Mouse (Mus musculus): Measurements from ENCODE around the gene S100z.

Gene S100z

DNA sequence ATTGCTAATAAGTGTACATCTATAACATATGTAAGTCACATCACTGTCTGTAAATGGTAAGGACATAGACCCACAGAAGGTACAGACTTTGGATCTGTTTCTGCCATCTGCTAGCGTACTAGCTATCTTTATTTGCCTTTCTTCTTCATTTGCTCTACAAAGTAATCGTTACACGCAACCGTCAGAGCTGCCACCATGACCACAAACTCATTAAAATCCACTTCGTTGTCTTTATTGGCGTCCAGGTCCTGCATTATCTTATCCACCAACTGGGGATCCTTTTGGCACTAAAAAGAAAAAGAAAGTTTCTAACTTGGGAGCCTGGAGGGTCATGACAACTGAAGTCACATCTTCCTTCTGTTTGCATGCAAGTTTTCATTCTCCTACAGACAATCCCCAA, 1.3 kb downstream of the S100z start:
- Histone ChIP-seq H3K27me3 (ENCODE audit: control insufficient read depth, insufficient read depth, low read length, poor library complexity, severe bottlenecking) (no peaks in the 10 kb centered on the region), H3K36me3 (ENCODE audit: control insufficient read depth, insufficient read depth, low read length, poor library complexity, severe bottlenecking) (no peaks in the 10 kb centered on the region)
- no peak for DNase-seq (ENCODE audit: low read depth, low spot score)

DNA sequence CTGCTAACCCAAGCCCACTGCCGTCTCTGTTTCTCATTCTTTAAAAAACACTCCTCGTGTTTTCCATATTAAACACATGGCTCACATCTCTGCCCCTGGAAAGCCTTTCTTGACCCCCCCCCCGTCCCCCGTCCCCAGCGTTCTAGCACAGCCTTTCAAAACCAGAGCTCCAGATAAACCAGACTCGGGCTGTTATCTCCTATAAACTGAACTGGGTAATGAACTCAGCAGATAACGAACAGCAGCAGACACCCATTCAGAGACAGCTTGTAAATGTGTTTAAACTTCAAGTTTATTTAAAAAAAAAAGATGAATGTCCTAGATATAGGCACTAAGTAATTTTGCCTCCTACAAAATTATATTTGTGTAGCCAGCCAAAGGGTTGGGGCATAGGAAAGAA, 3.4 kb downstream of the S100z start:
- H3K27me3 ChIP-seq (ENCODE audit: control insufficient read depth, insufficient read depth, low read length, poor library complexity, severe bottlenecking): no peaks in the 10 kb centered on the region
- no peaks in the 10 kb centered on the region for H3K36me3 ChIP-seq (ENCODE audit: control insufficient read depth, insufficient read depth, low read length, poor library complexity, severe bottlenecking)
- no peak for DNase-seq (ENCODE audit: low read depth, low spot score)

DNA sequence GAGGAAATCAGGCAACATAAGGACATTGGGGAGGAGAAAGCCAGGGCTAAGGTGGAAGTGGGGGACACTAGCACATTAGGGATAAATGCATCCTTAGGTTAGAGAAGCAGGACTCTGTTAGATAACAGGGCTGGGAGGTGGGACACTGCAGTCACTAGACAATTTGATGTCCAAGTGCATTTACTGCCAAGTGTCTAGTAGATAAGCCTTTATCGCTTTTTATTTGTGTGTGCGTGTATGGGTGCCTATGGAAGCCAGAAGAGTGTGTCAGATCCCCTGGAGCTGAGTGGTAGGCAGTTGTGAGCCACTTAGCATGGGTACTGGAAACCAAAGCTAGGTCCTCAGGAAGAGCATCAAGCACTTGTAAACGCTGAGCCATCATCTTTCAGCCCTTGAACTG, 4.2 kb downstream of the S100z start:
- Histone ChIP-seq H3K36me3 (ENCODE audit: control insufficient read depth, insufficient read depth, low read length, poor library complexity, severe bottlenecking) (no peaks in the 10 kb centered on the region), H3K27me3 (ENCODE audit: control insufficient read depth, insufficient read depth, low read length, poor library complexity, severe bottlenecking) (no peaks in the 10 kb centered on the region)
- no peak for DNase-seq (ENCODE audit: low read depth, low spot score)

- DNase-seq (ENCODE audit: low read depth, low spot score): peak; percentile 40
These were observed 7.6 kb downstream of the S100z start for GRCm38 (mm10) chr13:95470970-95471369.

DNA sequence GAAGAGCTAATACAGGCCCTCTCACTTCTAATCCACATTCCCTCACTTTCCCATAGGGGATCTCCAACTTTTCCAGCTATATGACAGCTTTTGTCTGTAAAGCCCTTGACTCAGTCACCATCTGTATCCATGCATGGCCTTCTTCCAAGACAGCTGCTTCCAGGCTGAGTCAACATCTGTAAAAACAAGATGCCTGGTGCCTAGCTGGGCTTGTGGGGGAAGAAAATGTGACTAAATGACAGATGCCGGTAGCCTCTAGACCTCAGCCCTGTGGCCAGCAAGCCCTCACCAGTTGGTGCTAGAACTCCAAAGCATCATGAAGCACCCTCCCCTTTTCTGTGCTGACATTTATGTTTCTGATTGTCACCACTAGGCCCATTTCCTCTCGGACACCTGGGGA, 27.0 kb downstream of the S100z start:
- Histone ChIP-seq H3K27me3 (ENCODE audit: control insufficient read depth, insufficient read depth, low read length, poor library complexity, severe bottlenecking) (no peaks in the 10 kb centered on the region), H3K36me3 (ENCODE audit: control insufficient read depth, insufficient read depth, low read length, poor library complexity, severe bottlenecking) (no peaks in the 10 kb centered on the region)
- DNase-seq (ENCODE audit: low read depth, low spot score): no peak

More at GRCm38 (mm10) chr13:95470970-95471369, 7.6 kb downstream of the S100z start:
- H3K27me3 ChIP-seq (ENCODE audit: control insufficient read depth, insufficient read depth, low read length, poor library complexity, severe bottlenecking): no peaks in the 10 kb centered on the region
- H3K36me3 ChIP-seq (ENCODE audit: control insufficient read depth, insufficient read depth, low read length, poor library complexity, severe bottlenecking): no peaks in the 10 kb centered on the region

GRCm38 (mm10) chr13:95450636-95451210, 27.8 kb downstream of the S100z start:
- no peaks in the 10 kb centered on the region for H3K27me3 ChIP-seq (ENCODE audit: control insufficient read depth, insufficient read depth, low read length, poor library complexity, severe bottlenecking)
- DNase-seq (ENCODE audit: low read depth, low spot score): no peak

DNA sequence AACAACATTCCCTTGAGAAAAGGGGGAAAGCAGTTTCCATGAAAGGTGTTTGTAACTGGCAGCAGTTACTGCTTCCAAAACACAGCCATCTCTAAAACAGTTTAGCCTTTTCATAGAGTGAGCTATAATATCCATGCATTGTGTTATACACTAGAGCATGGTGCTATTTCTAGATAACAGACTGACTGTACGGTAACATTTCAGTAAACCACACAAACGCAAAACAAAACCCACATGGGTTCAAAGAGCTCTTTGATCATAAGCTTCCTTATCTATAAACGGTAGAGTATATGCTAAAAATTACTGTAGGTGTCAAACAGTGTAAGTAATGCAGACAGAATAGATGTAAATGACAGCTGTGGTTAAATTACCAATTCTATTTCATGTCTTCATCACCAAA, 28.8 kb downstream of the S100z start:
- no peaks in the 10 kb centered on the region for H3K27me3 ChIP-seq (ENCODE audit: control insufficient read depth, insufficient read depth, low read length, poor library complexity, severe bottlenecking)
- H3K36me3 ChIP-seq (ENCODE audit: control insufficient read depth, insufficient read depth, low read length, poor library complexity, severe bottlenecking): no peaks in the 10 kb centered on the region
- DNase-seq (ENCODE audit: low read depth, low spot score): no peak

More at GRCm38 (mm10) chr13:95450636-95451210, 27.8 kb downstream of the S100z start:
- H3K36me3 ChIP-seq (ENCODE audit: control insufficient read depth, insufficient read depth, low read length, poor library complexity, severe bottlenecking): no peaks in the 10 kb centered on the region

GRCm38 (mm10) chr13:95444824-95445223, 33.7 kb downstream of the S100z start, which contains the start of gene Crhbp:
Gene Crhbp, minus strand, starts transcription at chr13:95444924.
- H3K27me3 ChIP-seq (ENCODE audit: control insufficient read depth, insufficient read depth, low read length, poor library complexity, severe bottlenecking): no peaks in the 10 kb centered on the region

GRCm38 (mm10) chr13:95444291-95444690, 34.2 kb downstream of the S100z start:
- no peaks in the 10 kb centered on the region for H3K27me3 ChIP-seq (ENCODE audit: control insufficient read depth, insufficient read depth, low read length, poor library complexity, severe bottlenecking)
- no peak for DNase-seq (ENCODE audit: low read depth, low spot score)
- H3K36me3 ChIP-seq (ENCODE audit: control insufficient read depth, insufficient read depth, low read length, poor library complexity, severe bottlenecking): no peaks in the 10 kb centered on the region

More at GRCm38 (mm10) chr13:95444824-95445223, 33.7 kb downstream of the S100z start, which contains the start of gene Crhbp:
- no peaks in the 10 kb centered on the region for H3K36me3 ChIP-seq (ENCODE audit: control insufficient read depth, insufficient read depth, low read length, poor library complexity, severe bottlenecking)
- DNase-seq (ENCODE audit: low read depth, low spot score): no peak

DNA sequence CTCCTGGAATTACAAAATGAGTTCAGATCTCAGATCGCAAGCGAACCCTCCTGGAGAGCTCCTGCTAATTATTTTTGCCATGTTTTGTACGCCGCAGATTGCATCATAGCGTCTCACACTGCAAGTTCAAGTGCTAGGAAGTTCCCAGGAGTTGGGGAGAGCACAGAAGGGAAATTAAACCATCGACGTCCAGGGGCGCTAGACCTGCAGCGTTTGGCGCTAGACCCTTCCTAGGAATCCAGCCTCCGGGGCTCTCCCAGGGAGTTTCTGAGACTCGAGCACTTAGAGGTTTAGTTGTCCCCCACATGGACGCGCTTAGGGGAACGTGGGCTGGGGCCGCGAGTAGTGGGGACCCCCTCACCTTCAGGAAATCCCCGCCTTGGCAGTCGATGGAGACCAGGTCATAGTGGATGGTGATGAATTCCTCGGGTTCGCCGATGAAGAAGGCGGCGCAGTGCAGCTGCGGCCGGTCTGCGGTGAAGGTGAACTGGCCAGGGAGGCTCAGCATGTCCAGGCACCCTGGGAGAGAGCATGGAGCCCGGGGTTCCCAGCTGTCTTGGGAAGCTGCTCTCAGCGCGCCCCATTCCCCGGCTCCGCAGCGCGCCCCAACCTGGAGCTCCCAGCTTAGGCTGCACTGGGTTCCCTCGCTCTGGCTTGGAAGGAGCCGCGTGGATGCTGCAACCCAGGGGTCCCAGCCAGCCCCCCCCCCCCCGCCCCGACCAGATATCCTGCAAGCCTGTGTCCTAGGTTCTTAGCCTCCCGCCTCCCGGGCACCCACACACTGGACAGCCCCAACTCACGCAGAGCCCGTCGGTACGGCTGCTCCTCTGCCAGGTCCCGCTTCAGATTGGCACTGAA, 34.9 kb downstream of the S100z start:
- no peaks in the 10 kb centered on the region for H3K27me3 ChIP-seq (ENCODE audit: control insufficient read depth, insufficient read depth, low read length, poor library complexity, severe bottlenecking)
- H3K36me3 ChIP-seq (ENCODE audit: control insufficient read depth, insufficient read depth, low read length, poor library complexity, severe bottlenecking): no peaks in the 10 kb centered on the region
- DNase-seq (ENCODE audit: low read depth, low spot score): peak; percentile 4

DNA sequence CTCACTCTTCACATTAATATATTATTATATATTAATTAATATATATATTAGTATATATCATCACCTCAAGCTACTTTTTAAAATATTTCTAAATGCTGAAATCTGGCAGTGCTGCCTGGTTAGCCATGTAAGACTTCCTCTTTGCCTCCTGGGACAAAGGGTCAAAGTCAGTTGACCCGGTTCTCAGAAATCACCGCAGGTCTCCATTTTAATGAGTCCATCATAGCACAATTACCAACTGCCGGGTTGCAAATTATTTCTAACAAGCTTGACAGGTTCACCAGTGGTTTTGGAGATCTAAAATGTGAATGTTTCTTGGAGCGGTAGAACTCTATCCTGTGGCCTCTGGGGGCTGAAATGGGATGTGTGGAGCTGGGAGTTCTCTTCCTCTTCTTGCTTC, 35.6 kb downstream of the S100z start:
- DNase-seq (ENCODE audit: low read depth, low spot score): peak; percentile 14
- Histone ChIP-seq H3K27me3 (ENCODE audit: control insufficient read depth, insufficient read depth, low read length, poor library complexity, severe bottlenecking) (no peaks in the 10 kb centered on the region), H3K36me3 (ENCODE audit: control insufficient read depth, insufficient read depth, low read length, poor library complexity, severe bottlenecking) (no peaks in the 10 kb centered on the region)

GRCm38 (mm10) chr13:95439569-95439968, 39.0 kb downstream of the S100z start:
- no peaks in the 10 kb centered on the region for H3K27me3 ChIP-seq (ENCODE audit: control insufficient read depth, insufficient read depth, low read length, poor library complexity, severe bottlenecking)
- no peak for DNase-seq (ENCODE audit: low read depth, low spot score)

DNA sequence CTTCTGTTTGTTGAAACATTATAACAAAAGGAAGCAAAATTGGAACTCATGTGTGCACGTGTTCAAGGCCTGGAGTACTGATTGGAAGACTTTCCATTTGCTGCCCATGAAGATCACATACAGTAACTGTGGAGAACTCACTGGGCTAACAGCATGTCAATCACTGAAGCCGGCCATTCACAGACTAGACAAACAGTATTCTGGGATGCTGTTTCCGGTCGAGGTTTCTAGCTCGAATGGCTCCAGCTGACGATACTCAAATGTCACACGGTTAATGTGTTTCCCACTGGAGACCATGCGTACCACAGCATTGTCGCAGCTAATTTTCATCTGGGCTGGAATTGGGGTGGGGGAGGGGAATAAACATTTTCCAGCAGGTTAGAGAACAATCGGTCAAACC, 46.8 kb downstream of the S100z start:
- Histone ChIP-seq H3K36me3 (ENCODE audit: control insufficient read depth, insufficient read depth, low read length, poor library complexity, severe bottlenecking) (no peaks in the 10 kb centered on the region), H3K27me3 (ENCODE audit: control insufficient read depth, insufficient read depth, low read length, poor library complexity, severe bottlenecking) (no peaks in the 10 kb centered on the region)
- no peak for DNase-seq (ENCODE audit: low read depth, low spot score)

More at GRCm38 (mm10) chr13:95439569-95439968, 39.0 kb downstream of the S100z start:
- no peaks in the 10 kb centered on the region for H3K36me3 ChIP-seq (ENCODE audit: control insufficient read depth, insufficient read depth, low read length, poor library complexity, severe bottlenecking)

DNA sequence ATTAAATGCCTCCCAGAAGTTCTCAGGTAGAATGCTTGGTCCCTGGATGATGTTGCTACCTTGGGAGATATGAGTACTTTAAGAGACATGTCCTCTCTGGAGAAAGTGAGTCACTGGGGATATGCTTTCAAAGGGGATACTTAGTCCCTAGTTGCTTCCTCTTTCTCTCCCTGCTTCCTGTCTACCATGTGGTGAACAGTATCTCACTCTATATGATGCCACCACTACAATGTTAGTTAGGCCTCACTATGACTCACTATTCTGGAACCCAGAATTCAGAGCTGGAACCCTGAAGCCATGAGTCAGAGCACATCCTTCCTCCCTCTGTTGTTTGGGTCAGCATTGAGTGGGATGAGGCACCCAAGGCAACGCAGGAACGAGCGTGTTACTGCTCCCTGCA, 51.0 kb downstream of the S100z start:
- H3K36me3 ChIP-seq (ENCODE audit: control insufficient read depth, insufficient read depth, low read length, poor library complexity, severe bottlenecking): no peaks in the 10 kb centered on the region
- no peaks in the 10 kb centered on the region for H3K27me3 ChIP-seq (ENCODE audit: control insufficient read depth, insufficient read depth, low read length, poor library complexity, severe bottlenecking)
- DNase-seq (ENCODE audit: low read depth, low spot score): no peak
